Mouse (Mus musculus): ENCODE measurements around the gene Gnpnat1. TPM values are rescaled to one million over a fixed set of nuclear protein-coding genes. Genes with fewer than 3 reads are reported as not detected.

Gnpnat1 gene
- total RNA-seq, 4 experiments from 2014 or later = 26.6 to 37.7 (median 31.8) TPM

DNA sequence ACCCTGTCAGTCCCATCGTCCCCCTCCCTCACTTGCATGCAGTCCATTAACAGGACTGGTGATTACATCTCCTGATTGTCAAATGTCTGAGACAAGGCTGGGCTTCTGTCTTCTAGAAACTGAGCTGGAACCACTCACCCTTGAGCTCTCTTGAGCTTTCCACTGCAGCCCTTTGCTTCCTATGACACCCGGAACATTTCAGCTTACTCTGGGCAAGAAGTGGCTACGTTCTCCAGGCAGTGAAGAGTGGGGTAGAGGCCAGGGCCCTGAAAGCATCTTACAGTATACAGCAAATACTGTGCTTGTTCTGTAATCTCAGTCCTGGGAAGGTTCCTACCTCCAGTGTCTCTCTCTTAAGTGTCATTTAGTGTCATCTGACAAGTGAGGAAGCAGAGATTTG lies 15.5 kb downstream of the Gnpnat1 start:
- no peak for DNase-seq

DNA sequence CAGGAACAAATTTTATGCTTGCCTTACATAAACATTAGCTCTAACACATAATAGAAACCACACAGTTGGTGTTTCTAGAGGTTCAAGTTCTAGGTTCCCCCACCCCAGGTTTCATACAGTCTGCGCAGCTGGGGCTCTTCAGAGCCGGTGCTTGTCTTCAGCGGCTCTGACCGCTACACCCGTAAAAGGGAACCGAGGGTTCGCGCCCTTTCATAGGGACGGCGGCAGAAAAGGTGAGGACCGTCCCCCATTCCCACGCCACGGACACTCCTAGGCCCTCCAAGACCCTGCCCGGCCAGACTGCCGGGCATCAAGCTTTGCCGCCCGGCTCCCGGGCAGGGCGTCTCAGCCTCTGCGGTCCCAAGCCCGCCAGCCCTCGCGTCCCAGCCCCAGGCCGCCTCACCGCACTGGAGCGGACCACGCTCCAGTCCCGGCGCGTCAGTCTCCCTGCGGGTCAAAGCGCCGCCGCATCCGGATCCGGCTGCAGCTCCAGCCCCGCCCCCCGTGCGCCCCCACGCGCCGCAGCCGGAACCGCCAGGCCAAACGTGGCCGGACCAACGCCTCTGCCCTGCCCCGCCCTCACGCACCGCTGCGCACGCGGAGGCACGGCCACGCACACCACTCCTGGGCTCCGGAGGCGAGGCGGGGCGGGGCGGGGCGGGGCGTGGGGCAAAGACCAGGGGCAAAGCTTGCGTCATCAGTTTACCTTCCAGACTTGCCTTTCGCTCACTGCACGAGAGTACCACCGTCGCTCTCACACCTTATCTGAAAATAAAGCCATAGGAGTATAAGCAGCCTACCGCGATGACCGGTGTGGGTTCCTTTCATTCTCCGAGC lies 16.1 kb downstream of the Gnpnat1 start:
- peak; percentile 91 for DNase-seq

DNA sequence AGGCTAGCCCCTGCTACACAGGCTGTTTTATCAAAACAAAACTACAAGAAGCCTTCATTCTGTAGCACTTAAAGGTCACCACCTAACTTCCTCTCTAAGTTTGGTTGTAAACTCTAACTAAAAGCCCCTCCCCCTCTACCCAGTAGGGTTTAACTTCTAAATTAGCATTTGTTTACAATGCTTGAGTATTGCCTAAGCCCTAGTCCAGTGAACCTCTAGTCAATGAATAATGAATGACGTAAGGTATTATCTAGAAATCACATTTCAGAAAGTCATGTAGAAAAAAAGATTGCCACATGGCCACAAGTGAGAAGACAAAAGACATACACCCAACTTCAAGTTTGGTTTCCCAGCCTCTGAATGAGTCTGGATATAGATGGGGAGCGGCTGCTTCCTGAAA lies 17.2 kb downstream of the Gnpnat1 start:
- no peak for DNase-seq

DNA sequence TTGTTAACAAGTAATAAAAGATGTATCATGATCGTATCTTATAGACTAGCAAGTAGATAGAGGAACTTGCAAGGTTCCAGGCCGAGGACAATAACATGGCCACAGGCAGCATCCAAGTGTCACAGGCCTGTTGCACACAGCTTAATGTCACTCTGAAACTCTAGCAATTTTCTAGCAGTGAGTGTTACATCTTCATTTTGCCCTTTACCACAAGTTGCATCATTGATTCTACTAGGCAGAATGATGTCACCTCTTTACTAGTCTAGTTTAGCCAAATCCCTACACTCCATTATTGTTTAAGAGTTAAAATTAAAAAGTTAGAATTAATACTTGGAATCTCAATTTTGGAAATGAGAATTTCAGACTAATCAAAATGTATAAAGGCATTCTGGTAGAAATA lies 19.1 kb downstream of the Gnpnat1 start:
- no peak for DNase-seq

DNA sequence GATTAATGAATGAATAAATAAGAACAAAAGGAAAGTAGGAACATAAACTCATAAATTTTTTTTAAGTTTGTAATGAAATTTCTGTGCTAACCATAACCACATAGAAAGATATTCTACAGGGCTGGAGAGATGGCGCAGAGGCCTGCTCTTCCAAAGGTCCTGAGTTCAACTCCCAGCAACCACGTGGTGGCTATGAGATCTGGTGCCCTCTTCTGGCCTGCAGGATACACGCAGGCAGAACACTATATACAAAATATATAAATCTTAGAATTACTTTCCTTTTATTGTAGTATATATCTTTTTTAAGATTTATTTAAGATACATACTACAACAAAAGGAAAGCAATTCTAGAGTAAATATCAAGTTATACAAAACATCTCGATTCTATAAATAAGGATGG lies 21.8 kb downstream of the Gnpnat1 start:
- no peak for DNase-seq

DNA sequence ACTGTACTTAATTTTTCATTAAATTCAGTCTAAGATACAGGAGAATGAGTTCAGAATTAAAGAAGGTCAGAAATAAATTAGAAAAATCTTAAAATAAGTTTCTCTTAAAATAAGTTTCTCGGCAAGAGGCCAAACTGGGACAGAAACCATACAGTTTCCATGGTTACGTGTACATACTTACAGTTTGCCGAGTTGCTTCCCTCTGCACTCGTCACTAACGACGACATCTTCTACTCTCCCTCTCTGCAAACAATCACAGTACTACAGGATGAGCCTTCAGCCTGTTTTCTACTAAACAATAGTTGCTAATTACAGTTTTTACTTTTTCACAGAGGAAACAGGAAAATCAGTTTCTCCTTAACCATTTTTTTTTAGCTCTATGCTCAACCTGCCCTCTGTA lies 24.0 kb downstream of the Gnpnat1 start:
- no peak for DNase-seq

DNA sequence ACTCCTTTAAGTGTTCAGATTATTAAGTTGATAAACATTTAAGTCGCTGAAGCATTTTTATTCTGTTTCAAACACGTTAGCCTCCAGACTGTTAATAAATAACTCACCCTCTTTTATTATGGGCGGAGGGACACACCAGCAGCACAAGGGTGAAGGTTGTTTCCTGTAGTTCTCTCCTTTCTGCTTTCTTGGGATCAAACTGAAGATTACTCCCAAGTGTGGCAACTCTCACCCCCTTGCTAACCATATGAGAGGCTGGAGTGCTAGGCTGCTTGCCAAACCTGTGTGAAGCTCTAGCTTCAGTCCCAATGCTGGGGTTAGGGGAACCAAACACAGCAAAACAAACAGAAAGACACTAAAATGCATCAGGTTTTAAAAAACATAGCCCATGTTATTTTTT lies 25.9 kb downstream of the Gnpnat1 start:
- DNase-seq = no peak

DNA sequence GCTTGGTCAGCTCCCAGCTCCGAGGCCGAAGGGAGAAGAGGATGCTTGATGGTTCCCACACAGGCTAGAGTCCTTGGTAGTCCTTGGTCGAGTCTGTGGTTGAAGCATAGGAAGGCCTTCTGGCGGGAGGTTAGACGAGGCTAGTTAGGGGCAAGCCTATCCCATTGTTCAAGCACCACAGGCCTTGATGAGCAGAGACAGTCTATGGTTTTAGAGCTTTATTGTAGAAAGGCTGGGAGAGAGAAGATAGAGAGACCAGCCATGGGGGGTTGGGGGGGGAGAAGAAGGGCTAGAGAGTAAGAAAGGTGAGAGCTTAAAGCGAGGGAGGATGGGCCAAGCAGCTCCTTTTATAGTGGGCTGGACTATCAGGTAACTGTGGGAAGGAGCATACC lies 39.5 kb downstream of the Gnpnat1 start:
- DNase-seq = no peak

DNA sequence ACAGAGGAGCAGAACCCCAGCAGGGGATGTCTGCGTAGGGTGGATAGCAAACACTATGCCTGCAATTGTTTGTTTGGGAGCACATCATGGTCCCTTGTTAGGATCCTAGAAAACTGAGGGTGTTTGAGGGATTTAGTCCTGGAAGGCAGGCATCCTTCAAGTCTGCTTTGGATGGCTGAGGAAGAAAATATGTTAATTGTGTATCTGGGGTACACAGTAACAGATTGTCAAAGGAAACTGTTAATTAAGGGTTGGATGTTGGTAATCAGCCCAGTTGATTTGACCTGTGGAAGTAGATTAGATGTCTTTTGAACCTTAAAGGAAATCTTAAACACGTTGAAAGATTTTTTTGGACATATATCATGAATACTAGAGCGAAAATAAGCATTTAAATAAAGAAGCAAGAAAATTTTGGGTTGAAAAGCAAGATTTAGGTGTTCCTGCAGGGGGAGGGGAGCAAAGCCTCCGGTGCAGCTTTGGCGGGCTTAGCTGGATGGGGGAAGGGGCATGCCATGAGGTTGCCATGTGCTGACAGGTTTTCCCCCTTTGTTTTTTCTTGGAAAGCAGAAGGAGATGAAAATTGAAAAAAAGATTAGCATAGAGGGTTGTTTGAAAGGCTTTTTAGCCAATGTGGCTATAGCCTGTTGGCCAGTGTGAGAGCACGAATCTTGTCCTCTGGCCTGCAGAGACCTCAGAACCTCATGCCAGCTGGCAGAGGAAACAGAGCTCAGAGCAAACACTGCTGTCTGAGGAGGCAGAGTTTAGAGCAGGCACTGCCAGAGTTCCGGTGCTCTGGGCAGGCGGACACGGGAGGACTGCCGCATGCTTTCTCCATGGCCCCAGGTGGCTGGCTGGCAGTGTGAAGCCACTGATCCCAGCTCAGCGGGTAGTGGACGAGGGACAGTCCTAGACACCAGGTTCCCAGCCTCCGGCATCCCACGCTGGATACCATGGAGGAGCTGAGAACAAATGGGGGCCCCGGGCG lies 40.2 kb downstream of the Gnpnat1 start:
- DNase-seq = no peak

DNA sequence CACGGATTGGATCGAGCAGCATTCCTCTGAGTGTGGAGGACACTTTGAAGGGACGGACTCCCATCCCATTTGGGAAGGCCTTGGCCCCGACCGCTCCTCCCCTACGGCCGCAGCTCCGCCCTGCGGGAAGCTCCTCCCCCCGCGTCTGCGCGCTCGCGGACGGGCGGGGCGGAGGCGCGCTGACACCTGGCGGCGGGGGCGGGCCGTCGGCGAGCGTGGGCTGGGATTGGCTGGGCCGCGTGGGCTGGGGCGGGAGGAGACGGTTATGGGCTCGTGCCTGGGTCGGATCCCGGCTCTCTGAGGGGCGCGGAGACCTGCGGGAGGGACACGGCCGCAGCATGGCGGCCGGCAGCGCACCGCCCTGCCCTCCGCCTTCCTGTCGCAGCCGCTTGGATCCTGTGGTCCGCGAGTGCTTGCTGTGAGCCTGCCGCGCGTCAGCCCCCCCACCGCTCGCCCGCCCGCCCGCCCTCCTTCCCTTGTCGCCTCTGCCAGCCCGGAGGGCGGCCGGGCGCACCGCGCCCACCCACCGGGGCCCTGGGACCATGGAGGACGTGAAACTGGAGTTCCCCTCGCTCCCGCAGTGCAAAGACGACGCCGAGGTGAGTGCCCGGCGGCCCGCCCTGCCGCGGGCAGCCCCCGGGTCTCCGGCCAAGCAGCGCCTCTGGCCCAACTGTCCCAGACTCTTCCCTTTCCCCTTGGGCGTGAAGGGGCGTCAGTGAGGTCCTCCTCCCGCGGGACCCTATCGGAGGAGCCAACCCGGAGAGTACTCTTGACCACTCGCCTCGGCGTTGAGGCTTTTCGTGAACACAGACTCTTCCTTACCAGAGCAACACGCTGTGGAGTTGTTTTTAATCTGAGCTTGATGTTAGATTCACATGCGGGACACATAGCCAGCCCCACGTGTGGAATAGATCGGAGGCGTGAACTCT lies 53.5 kb downstream of the Gnpnat1 start, which contains the start of gene Styx:
TSS of gene Styx (plus strand) at position 163 of the 929 bp plus-strand sequence.
- peak; percentile 95 for DNase-seq

DNA sequence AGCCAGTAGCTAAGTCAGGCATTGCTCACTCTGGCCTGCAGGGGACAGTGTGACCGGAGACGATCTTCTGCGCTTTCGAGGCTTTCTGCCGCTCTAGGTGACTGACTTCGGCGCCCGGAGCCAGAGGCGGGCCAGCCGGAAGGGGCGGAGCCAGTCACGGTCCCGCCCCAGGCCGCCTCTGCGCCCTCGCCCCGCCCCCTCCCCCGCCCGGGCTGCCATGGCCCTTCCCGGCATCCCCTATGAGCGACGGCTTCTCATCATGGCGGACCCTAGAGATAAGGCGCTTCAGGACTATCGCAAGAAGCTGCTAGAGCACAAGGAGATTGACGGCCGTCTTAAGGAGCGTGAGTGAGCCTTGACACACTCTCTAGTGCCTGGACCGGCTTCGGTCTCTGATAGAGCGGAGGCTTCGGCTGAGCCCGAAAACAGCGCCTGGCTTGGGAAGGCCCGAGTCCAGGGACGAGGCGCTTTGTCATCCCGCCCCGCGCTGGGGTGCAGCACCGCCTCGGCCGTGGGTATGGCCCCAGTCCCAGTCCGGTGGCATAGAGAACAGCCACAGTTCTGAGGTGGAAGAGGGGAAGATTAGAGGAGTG lies 75.0 kb downstream of the Gnpnat1 start, which contains the start of gene Psmc6:
TSS of gene Psmc6 (plus strand) at position 200 of the 593 bp plus-strand sequence.
- DNase-seq = peak; percentile 88

DNA sequence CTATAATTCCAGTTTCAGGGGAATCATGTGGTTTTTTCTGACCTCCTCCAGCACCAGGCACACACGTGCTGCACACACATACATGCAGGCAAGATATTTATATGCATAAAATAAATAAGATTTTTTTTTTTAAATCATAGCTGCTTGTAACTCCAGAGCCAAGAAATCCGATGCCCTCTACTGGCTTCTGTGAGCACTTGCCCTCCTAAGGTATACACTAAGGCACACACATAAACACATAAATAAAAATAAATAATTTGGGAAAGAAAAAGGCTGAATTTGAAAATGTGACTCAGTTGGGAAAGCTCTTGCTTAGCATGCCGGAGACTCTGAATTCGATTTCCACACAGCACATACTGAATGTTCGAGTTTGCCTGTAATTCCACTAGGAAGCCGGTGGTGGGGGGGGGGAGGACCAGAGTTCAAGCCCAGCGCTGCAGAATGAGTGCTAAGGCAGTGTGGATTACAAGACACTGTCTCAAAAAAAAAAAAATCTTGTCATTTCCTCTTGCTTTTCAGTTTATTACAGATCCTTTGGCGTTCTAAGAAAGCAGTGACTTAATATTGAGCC lies 75.6 kb downstream of the Gnpnat1 start:
- no peak for DNase-seq

DNA sequence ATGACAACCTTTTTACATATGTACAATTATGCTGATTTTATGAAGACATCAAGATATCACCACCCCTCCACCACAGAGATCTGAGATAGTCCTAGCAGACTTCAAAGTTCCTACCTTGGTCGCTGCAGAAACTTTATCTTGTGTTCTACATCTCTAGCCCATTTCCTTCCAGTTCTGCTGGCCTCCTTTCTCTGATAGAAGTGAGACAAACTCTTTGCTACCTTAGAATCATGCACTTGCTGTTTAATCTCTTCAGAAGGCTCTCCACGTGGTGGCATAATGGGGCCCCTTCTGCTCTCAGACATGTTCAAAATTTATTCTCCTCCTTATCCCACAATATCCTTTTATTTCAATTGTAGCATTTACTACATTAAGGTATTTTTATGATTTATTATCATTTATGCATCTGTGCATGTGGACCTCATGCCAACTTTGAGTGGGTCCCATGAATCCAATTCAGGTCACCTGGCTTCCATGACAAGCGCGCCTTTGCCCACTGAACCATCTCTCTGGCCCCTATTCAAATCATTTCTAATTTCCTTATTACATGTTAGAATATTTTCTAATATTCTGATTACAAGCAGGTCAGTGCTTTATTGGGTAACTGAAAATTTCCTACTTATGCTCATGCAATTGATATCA lies 76.5 kb downstream of the Gnpnat1 start:
- DNase-seq = no peak

Small RNAs within 50 kb of the gene (microRNA-seq; reads per million reads assigned to microRNA genes)
- 0 reads per million in 2 experiments for gene Gm25353

Other genes with a start within 250 kb of the Gnpnat1 start
- gene Gpr137c, start 185.2 kb downstream of the Gnpnat1 start, total RNA-seq (2022) = 1 to 10 TPM; 1.3 to 2.6 (median 1.7) TPM
- gene Txndc16, start 184.6 kb downstream of the Gnpnat1 start, total RNA-seq (2022) = 10 to 100 TPM; 20.9 to 37.6 (median 25.3) TPM
- 10 to 100 TPM; 52.1 to 60.2 (median 54.6) TPM for gene Ero1l, start 86.1 kb downstream of the Gnpnat1 start, total RNA-seq (2022)
- gene Psmc6, start 75.1 kb downstream of the Gnpnat1 start, total RNA-seq (2022) = 100 to 1,000 TPM; 101 to 144 (median 136) TPM
- gene Styx, start 53.8 kb downstream of the Gnpnat1 start, total RNA-seq (2022) = 10 to 100 TPM; 20.7 to 25.4 (median 22.1) TPM
- gene Fermt2, start 125.2 kb upstream of the Gnpnat1 start, total RNA-seq (2022) = 100 to 1,000 TPM in 2 of 4 experiments, 10 to 100 TPM in 2; 57.4 to 113 (median 98.9) TPM